Mouse (Mus musculus) T-helper 2 cell (primary cell): ENCODE measurements at regions not wholly inside any gene's neighbourhood (a gene's known extent, or its start where the extent isn't known, plus 50 kb on each side); places are given as distances from the start of the nearest gene placed in this dataset.

Source experiments
- in situ Hi-C: fragments of 300-600 bp; cut with MboI, MseI; formaldehyde crosslinking; loops from one replicate; pipeline ENCODE4 v1.15.1; 2025; ENCODE audit warnings: high pct_unique_total_duplicates

DNA sequence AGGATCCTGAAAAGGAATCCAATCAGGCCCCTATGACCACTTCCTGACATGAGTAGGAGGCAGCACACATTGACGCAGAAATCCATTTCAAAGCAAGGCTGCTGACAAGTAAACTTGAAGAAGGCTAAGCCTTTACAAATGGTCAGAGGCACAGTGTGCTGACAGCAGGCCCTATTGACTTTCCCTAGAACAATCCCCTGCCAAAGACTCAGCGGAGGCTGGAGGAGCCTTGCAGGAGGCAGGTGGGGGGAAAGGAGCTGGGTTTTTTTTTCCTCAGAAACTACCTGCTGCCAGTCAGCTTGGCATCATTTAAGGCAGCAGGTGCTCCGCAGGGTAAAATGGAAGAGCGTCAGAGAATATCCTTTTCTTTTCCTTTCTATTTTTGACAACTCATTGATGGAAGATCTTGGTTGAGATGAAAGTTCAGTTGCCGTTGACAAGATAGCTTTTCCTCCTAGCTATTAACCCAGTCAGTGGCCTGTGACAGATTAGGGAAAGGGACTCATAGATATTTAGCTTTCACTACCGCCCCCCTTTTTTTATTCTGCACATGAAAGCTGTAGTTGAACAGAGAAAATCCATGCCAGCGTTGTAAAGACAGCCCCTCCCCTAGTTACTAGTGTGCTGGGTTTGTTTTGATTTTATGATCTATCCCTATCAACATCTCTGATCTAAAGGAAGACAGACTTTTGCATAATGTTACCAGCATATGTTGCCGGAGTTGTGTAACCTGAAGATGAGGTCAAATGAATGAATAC, 210.6 kb downstream of the Csnka2ip start:
- in situ Hi-C loops: no loop called here

DNA sequence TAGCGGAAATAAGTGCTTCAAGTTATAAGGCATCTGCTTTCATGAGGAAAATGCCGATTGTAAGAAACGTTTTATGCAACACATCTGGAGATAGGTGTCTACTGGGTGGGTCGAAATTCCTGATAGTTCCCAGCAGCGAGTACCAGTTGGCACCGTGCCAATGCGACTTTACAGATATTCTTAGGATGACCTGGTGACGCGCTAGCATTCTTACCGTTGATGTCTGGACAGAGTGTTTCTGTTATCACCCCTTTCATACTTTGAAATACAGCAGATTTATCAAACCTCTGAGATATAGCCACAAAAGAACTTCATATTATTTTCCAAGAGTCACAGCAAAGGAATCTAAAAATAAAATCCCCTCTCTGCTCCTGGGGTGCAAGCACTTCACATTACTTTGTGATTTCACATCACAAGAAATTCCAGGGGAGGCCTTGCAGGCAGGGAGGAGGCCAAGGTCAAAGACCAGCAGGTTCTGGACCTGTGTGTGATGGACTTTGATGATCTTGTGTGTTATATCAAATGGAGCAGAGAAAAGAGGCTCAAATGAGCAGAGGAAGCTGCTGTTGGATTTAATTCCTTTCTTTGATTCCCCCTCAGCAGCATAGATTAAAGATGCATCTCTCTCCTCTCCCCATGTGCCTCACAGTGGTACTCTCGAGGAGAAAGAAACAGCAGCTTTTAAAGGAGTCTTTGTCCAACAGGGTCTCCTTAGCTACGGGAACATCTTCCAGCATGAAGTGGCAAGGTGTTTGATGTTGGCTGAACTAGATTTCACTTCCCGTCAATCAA, 233.4 kb downstream of the Csnka2ip start:
- in situ Hi-C loops: no loop called here

DNA sequence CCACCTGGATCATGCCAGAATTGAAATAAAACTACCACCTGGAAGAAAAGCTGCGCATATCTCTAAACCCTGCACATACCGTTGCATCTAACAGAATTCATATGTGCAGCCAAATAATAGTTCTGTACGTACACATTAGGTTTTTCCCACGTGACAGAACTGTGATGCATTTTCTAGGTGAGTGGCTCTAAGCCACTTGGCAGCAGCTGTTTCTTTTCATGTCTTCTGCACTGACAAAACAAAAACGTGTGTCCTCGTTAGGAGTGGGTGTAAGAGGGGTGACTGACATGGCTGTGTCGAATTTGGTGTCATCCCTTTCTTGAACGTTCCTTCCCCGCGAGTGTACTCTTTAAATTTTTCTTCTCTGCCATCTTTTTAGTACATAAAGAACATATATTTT, 254.3 kb downstream of the Csnka2ip start:
- in situ Hi-C loops: no loop called here

DNA sequence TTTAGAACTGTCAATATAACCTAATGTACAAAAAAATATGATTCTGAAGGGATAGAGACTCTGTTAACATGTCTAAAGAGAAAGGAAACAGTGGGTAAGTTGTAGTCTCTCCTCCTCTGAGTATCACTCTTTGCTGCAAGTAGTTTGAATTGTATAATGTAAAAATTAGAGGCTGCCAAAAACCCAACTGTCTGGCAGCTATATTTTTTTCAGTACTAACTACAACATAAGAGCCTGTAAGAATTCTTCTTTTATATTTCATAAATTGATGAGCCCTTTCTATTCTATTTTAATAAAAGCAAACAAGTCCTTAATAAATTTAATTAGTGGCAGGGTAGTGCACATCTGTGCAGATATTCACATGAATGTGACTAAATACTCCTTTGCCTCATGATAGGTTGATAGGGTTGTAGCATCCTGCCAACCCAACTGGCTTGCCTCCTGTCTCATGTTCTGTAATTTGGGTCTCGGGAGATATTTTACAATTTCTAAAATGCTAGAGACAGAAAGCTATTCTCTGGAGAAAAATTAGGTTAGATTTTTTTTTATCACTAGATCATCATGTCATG, 269.2 kb downstream of the Csnka2ip start:
- in situ Hi-C loops: no loop called here

DNA sequence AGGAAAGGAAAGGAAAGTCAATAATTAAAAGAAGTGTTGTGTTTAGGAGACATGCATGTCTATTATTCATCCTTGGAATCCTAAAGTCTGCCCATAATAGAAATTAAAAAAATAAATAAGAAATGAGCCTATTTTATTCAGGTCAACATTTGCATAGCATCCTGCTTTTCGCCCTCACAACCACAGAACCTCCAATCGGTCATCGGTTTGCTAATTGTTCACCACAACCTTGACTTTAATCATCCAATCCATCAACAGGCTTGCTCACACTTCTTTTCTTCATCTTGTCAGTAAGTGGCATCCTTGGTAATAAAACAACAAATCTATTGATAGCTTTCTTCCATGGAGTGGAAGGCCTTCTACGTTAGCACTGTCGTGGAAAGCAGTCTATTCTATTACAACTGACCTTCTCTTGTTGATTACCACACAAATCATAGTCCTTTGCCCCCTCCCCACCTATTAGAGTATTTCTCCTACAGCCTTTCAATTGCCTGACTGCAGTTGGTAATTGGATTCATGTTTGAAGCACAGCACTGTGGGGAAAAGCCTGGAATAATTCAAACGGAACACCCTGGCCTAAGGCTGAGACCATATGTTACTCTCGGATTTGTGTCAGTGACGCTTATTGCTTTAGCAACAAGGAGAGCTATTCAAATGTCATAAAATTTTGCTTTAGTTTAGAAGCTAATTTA, 269.9 kb downstream of the Csnka2ip start:
- in situ Hi-C loops: no loop called here

DNA sequence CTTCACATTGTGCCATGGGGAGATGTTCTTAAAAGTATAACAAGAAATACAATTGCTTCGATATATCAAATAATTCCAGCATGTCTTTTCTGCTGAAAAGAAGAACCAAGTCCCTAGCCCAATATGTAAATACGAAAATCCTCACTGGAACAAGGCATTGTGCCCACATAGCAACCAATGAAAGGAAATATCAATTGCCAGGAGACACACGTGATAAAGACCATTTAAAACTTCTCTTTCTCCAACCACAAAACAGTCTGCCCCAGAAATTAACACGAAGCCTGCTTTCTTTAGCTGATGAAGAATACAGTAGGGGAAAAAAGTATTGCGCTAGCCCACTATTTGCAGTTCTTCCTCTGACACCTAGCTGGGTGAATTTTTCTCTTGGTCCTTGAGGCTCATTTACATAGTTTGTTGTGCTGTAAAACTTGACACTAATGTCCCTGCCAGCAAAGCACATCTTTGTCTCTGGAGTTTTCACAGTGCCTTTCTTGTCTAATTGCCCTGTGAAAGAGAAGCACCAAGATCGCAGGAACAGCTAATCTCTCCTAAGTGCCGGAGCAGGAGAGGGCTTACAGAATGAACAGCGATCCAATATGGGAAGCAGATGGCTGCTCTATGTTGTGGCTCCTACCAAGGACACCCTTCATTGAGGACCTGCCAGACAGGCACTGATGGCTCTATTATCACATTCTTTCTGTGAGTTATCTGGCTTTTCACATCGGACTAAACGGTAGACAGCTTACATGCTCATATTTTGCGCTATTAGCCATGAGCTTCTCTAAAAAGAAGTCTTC, 272.7 kb downstream of the Csnka2ip start:
- in situ Hi-C loops: no loop called here

DNA sequence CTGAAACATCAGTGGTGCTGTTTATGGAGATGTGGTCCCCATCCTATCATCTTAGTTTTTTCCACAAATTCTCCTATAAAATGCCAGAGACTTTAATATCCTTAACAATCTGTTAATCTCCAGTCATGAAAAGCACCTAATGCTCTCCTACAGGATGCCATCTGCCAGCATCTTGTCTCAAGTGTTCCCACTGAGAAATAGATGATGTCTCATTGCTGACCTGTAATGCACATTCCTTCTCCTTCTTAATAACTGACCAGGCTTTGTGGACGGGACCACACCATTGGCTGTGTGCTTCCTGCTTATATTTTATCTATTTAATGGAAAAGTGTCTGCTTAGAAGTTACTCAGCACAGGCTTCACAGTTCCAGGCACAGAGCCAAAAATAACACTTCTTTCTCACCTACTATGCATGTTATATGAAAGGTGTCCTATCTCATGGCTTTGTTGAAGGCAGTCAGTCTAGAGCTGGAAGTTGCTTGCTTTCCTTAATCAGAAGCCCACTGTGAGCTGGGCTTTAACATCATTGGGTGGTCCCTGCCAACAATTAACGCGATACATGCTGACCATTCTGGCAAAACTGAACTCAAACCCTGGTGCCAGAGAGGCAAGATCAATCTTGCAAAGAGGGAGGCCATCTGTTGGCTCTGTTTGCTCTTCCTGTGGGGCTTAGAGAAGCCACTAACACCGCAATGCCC, 283.3 kb downstream of the Csnka2ip start:
- in situ Hi-C loops: no loop called here

DNA sequence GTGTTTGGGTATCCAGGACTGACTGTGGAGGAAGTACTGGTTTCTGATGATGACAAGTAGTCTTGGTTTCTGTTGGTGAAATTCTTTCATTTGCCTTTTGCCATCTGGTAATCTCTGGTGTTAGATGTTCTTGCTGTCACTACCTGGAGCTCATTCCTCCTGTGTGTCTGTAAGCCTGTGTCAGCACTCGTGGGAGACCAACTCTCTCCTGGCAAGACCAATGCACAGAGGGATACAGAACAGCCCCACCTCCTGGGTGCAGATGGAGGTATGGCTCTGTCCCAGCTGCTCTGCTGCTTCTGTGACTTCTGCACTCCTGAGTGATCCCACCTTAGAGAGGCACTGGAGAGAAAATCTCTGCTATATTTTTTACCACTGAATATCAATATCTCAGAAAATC, 285.4 kb downstream of the Csnka2ip start:
- in situ Hi-C loops: no loop called here

DNA sequence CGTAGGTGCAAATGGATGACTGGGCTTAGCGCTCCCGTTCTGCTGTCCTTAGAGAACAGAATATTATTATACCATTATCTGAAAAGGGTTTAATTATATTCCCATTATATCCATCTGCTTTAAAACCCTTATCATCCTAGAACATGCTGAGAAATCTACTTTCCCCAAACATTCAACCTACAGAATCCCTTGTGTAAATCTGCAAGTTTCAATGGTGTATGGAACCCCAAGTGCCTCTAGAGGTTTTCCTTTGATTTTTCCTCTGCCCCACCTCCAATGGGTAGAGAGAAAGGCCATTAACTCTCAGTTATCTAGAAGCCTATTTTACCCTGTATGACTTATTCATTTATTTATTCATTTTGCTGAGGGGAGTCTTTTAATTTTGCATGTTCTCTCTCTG, 308.7 kb downstream of the Csnka2ip start:
- in situ Hi-C loops: no loop called here

DNA sequence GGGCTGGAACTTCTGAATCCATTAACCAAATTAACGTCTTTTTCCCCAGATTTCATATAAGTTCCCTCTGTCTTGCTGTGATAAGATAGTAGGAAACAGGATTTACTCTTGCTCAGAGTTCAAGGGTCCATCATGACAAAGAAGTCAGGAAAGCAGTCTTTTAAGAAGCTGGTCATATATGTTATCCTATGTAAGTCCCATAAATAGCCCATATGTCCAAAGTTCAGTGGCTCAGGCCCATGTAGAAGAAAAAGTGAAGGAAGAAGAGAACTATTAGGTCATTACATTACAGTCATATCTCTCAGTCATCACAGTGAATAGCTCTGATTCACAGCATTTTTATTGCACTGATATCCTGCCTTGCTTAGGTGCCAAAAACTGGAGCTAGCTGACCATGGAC, 316.9 kb downstream of the Csnka2ip start:
- in situ Hi-C loops: no loop called here

DNA sequence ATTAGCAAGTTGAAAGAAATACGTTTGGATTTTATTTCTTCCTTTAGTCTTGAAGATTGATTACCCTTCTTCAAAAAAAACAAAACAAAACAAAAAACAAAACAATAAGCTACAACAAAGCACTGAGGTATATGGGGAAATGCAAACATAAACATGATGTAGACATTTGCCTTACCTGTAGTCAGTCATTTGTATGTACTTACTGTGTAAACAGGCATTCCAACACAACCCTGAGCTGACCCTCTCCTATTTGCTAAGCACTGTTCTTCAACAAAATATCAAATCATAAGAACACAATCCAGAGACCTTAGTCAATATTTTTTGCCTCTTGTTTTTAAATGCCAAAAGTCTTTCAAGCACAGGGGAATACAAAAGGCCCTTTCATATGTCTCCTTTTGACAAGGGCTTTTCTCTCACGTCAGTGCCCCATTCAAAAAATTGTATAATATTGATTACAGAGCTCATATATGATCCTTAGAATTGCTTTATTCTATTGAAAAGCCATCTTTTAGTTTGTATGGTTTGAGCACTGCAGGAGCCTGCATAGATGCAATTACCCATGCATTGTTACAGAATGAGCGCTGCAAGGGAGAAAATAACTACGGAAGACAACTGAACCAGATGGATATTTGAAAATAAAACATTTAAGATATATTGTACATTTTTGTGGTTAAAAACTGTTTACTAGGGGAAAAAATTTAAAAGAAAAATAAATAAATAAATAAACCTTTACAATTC, 326.2 kb downstream of the Csnka2ip start:
- in situ Hi-C loops: no loop called here

DNA sequence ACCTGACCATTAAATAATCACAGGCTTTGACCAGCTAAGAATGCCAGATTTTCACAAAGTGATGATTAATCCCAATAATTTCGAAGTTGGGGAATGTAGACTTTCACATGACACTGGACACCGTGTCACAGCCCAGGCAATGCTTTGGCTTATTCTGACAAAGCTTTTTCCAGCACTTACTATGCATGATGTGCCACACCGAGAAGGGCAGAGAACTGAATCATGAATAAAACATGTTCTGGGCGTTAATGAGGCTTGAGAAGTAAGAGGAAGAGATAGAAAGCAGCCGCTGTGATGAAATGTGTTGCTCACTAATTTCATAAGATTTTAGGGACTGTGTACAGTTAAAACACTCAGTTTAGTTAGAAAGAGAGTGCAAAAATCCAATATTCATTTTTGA, 326.8 kb downstream of the Csnka2ip start:
- in situ Hi-C loops: no loop called here

DNA sequence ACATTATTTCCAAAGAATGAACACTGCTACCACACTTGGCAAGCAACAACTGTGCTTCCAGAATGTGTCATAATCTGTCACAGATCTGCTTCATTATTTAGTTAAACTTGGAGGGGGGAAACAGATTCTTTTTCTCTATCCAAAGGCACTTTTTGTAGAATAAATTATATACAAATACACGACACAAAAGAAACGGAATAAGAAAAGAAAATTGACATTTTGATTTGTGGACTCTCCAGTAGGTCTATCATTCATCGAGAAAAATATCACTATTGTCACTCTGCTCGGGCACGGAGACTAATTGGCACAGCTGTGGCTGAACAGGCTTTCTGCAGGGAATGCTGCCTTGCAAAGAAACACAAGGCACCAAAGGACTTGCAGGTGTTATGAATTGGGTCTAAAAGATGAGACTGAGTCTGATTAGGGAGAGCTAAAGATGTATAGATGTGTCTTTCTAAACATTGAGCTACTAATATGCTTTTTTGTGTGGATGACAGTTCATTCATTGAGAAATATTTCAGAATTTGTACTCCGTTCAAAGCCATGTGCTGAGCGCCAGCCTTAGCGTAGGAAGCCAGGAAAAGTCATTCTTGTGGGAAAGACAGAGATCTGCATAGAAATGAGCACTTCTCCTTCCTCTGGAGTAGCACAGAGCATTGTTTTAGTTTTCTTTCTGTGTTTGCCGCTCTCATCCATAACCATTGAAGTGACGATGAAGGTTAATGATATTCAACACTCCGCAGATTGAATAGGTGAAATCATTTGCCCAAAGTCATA, 337.1 kb downstream of the Csnka2ip start:
- in situ Hi-C loops: no loop called here

DNA sequence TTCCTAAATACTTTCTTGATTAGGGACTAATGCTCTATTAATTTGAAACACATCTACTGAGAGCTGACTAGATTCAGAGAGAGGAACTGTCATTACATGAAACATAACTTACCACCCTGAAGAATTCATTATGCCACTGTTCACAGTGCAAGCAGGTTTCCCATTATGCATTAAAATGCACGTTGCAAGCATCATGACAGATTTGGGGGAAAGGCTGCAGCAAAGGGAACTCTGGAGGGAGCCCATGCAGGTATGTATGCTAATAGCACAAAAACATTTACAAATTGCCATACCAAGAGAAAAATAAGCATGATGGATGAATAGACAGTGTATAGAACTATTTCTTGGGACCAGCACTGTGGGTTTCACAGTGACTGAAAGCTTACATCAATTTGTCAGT, 351.1 kb downstream of the Csnka2ip start:
- in situ Hi-C loops: no loop called here

DNA sequence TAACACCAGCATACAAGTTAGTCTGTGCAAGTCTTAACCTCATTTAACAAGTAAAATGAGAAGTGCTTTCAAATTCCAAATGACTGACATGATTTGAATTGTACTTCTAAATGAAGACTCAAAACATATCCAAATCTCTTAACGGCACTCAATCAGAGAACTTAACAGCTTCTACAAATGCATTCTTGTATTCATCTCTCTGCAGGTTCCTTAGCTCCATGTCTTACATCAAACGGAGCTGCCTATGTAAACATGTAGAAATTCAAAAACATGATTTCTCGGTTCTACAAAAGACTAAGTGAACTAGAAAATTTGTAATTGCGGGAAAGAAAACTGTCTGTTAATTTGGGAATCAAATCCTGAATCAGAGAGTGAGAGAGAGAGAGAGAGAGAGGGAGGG, 353.5 kb downstream of the Csnka2ip start:
- in situ Hi-C loops: no loop called here

DNA sequence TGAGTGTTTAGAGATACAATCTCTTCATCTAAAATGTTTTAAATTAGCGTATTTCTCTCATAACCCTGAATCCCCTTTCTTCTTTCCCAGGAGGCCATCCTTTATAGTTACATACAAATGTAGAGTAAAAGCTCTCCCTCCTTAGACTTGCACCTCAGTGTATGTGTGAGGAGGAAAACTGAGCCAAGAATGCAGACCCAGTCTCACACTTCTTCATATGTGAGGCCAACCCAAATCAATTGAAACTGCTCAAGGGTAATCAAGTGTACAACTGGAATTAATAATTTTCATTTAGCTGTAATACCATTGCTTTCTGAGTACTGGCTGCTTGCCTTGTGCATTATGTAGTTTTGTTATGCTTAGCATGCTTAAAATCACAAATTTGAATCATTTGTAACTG, 356.3 kb downstream of the Csnka2ip start:
- in situ Hi-C loops: no loop called here

DNA sequence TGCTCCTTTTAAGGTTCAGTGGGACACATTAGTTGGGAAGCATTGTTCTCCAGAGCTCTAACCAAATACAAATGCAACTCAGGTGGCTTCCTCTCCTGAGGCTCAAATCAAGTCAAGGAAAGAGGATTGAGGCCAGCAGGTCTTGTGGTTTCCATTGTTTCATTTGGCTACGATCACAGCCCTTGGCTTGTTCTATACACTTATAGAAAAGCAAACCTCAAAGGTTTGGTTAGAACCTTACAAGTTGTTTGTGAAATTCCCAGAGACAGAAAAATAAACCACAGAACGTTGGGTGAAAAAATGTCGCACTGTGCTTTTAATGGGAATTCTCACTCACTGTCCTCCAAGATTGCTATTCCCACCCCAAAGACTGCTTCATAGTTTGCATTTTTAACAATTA, 360.4 kb upstream of the Epha3 start:
- in situ Hi-C loops: no loop called here

DNA sequence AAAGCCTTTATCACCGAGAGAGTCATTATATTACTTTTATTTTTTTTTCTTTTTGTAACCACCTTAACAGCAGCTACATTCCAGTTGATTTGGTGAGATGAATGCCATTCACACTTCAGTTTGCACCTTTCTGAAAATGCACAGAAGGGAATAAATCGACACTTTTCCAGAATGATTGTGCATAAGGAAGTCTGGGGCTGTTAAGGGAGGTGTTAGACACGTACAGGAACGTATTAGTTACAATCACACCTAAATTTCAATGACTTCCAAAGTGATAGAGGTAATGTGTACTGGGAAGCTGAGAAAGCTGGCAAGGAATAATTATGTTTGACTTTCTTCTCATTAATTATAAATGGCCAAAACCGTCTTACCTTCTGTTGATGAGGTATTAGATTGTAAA, 352.7 kb upstream of the Epha3 start:
- in situ Hi-C loops: no loop called here

DNA sequence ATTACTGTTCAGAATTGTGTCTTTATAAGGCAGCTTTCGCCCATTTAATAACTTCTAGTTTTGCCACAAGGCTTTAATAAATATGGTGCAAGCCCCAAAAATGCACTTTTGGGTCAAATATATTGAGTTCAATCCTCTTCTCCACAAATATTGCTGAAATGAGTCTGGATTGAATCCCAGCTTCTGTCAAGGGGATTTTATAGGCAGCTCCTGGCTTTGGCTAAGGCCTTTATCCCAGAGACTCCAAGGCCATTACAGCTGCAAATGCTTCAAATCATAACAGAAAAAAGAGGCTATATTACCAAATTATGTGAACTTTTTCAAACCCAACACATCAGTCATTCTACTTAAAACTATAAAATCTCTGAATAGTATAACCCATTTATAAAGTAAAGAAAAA, 347.9 kb upstream of the Epha3 start:
- in situ Hi-C loops: no loop called here
